Mouse (Mus musculus): ENCODE measurements around the gene Tex11. TPM values are rescaled to one million over a fixed set of nuclear protein-coding genes. Genes with fewer than 3 reads are reported as not detected.
"Not testable (repeated sequence)": the region's sequence is repeated elsewhere in the genome, so short reads cannot be mapped to it uniquely, and the experiment has no call there.

Tex11 gene
- under 1 TPM in 1 of 2 experiments, not detected in 1; 0.13 TPM for total RNA-seq (2021)
- long read RNA-seq, experiment 1 = 0 reads
- long read RNA-seq, experiment 2 = 0 reads

DNA sequence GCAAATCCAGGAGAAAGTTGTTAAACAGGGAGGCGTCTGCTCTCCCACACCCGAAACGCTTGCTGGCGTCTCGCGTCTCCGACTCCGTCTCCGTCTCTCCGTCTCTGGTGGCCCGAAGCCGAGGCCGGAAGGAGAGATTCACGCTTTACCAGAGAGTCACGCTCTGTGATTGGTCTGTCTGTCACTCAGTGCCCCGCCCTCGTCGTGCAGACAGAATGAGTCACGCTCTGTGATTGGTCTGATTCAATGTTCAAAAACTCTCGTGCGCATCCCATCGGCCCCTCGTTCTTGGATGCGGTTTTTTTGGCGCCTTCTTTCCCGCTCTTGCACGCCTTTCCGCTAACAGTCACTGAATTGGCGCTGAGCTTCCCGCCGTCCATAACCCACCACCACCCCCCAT lies at the start of gene Tex11:
TSS of gene Tex11 (minus strand) at position 127 of the 400 bp plus-strand sequence.
- DNase-seq = peak in 1 of 2 experiments; percentile 0

DNA sequence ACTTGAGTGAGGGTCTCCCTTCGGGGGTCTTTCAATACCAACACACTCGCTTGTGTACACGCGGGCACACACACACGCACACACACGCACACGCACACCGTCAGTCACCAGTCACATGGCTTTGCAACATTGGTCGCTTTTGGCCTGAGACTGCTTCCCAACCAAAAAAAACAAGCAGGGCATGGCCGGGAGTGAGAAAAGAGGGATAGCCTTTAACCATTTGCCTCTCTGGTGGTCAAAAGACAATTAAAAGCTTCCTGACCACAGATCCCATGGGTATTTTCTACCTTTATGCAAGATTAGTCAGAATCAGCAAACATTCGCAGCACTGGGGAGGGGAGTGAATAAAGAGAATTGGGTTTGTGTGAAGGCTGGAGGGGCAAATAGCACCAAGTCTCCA lies 26.5 kb upstream of the Tex11 start, which contains the start of gene Slc7a3:
TSS of gene Slc7a3 (minus strand) at position 101 of the 400 bp plus-strand sequence.
- DNase-seq = no peak

DNA sequence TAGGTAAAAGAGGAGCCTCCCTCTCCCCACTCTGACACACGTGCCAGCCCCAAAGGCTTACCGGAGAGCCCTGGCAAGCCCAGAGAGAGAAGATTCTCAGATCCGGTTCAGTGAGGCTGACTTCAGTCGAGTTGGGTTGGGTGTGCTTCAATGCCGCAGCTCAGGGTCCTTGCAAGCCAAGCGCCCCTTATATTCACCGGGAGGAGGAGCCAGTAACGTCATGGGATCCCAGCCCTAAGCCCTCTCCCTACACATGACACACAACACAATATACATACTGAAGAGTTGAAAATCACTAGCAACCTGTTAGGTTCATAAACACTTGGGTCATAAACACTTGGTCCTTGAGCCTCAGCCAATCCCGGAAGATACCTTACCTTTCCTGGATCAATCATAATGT lies 25.7 kb upstream of the Tex11 start:
- DNase-seq = not testable (repeated sequence)

DNA sequence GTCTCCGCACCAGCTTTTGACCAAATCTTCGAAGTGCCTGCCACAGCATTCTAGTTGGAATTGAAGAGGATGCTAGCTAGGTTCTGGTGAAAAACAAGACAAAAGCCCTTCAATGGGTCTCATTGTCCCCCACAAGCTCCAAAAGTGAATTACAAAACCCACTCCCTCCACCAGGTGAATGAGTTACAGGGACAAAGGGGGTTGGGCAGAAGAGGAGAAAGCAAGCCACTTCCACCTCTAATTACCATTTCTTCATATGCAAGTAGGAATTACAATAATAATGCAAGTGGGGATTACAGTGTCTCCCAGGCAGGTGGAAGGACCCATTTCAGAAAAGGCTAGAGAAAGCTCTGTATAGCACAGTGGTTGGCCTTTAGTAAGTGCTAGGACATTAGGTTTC lies 24.7 kb upstream of the Tex11 start:
- DNase-seq = no peak

DNA sequence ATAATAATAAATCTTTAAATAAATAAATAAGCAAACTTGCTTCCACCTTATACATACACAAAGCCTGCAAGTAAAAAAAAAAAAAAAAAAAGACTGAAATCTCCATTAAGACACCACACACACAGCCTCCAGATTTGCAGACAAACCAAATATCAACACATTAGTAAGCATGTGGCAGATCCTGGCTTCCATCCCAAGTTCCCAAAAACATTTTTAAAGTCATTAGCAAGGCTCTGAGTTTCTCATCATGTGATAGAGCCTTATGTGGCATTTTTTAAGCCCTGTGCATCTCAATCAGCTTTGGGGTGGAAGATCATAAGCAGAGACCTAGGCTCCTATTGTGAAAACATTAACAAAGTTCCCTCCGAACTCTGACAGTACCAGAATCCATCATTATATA lies 5.8 kb upstream of the Tex11 start:
- no peak for DNase-seq

- no peak for DNase-seq
These were observed 4.0 kb upstream of the Tex11 start for GRCm38 (mm10) chrX:101063503-101063902.

DNA sequence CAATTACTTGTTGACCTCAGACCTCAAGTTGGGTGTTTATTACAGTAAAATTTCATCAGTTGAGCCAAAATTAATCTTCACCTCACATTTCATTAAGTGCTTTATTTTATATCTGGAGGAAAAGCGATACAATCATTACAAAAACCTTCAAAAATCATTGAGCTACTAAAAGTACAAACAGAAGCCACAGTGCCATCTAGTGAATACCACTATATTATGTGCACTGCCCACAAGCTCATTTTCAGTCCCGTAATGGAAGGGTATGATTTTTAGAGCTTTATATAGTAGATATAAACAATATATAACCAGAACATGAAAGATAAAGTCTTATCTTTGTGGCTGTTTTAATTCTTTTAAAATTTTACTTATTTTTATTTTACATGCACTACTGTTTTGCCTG lies 115.8 kb downstream of the Tex11 start:
- peak in 1 of 2 experiments; percentile 4 for DNase-seq

- DNase-seq = no peak
These were observed 220.3 kb downstream of the Tex11 start for GRCm38 (mm10) chrX:100839211-100839610.

DNA sequence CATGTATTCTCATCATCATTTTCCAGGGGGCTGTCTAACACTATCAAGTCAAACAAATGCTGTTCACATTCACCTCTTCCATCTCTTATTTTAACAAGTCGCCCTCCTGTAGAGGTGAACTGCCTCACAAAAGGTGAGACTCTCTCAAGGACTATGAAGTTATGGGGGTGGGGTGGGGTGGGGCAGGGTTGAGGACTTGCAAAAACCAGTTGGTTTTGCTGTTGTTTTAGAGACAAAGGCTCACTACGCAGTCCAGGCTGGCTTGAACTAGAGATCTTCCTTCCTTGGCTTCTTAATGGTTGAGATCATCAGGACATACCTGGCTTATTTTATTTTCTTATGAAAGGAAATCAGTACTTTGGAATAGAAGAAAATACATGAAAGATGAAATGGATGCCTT lies 226.7 kb downstream of the Tex11 start:
- no peak for DNase-seq

- DNase-seq = no peak
These were observed 233.9 kb downstream of the Tex11 start for GRCm38 (mm10) chrX:100825557-100825956.

GRCm38 (mm10) chrX:100821149-100821548 lies 238.3 kb downstream of the Tex11 start:
- DNase-seq = no peak

GRCm38 (mm10) chrX:100818681-100819080 lies 240.8 kb downstream of the Tex11 start:
- no peak for DNase-seq

- DNase-seq = no peak
These were observed 243.7 kb downstream of the Tex11 start for GRCm38 (mm10) chrX:100815766-100816165.

DNA sequence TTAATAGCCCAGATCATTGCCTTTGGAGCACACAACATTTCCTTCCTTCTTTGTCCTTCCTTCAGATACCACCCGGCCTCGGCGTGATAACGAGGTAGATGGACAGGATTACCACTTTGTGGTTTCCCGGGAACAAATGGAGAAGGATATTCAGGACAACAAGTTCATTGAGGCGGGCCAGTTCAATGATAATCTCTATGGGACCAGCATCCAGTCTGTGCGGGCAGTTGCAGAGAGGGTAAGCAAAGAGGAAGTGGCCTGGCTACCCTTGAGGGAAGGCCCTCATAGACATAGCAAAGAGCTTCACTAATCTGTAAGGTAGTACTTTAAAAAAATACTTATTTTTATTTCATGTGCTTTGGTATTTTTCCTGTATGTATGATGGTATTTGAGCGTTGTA lies 245.3 kb downstream of the Tex11 start:
- no peak for DNase-seq

- DNase-seq = peak in 1 of 2 experiments; percentile 2
These were observed 248.3 kb downstream of the Tex11 start for GRCm38 (mm10) chrX:100811129-100811528.

DNA sequence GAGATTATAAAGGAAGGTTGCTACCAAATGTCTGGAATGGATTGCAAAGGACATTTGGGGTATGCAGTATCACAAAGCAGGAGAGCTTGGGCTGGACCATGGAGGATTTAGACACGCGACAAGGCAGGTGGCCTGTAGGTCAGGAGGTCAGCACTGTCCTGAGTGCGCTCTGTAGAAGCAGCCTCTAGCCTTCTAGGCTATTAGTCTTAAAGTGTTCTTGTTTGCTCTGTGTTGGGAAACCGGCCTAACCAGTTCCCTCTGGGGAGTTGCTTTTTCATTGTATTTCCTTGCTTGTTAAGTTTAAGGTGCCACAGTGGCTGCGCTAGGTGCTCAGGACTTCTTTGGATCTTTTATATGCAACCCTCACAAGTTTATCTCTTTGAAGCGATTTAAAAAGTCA lies 257.4 kb downstream of the Tex11 start:
- DNase-seq = no peak

- no peak for DNase-seq
These were observed 258.8 kb downstream of the Tex11 start for GRCm38 (mm10) chrX:100800643-100801042.

- no peak for DNase-seq
These were observed 261.5 kb downstream of the Tex11 start for GRCm38 (mm10) chrX:100797851-100798527.

DNA sequence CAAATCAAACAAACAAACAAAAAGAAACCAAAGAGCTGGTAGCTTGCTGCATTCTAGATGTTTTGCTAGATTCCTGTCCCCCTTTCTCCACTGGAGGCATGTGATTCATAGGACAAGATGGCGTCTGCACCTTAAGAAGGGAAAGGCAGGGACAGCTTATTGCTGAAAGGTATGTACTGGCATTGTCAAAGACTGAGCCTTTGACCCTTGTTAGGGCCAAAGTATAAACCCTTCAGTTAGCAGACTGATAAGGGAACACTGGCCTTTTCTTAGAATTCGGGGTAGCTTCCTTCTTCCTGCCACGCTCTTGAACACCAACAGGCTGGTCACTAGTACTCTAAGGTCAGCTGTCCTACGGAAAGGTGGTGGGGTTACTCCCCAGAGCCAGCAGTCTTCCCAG lies 262.1 kb downstream of the Tex11 start:
- no peak for DNase-seq

DNA sequence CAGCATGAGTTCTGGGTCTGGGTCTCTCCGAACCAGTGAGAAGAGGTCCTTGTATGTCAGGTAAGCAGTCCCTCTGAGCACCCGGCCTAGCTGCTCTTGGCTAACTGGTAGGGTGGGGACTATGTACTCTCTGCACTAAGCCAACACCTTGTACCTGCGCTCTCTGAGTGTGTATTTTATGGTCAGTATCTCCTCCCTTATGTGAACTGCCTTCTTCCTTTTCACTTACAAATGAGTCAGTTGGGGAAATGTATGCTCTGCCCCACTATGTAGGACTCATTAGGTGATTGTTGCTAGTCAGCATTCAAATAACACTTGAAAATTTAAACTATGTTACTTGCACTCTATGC lies 262.8 kb downstream of the Tex11 start:
- no peak for DNase-seq

GRCm38 (mm10) chrX:100796041-100796740 lies 263.3 kb downstream of the Tex11 start:
- DNase-seq = no peak

GRCm38 (mm10) chrX:100789322-100789721 lies 270.1 kb downstream of the Tex11 start:
- DNase-seq = no peak

All from heart, adult 18-20 months (tissue).